Mouse (Mus musculus) yolk sac, embryonic 10.5 days (tissue): ENCODE data around the gene Nckap5.

Source experiments
- DNase-seq: peaks from one replicate; pipeline ENCODE4 v3.0.0-alpha.2; 2017; ENCODE audit warnings: low spot score

Gene Nckap5

GRCm38 (mm10) chr1:126560931-126561330 lies 269.7 kb downstream of the Nckap5 start:
- no peak for DNase-seq

GRCm38 (mm10) chr1:126557791-126558294 lies 272.8 kb downstream of the Nckap5 start:
- DNase-seq: no peak

- no peak for DNase-seq
Observed at GRCm38 (mm10) chr1:126547979-126548378, 282.6 kb downstream of the Nckap5 start.

- DNase-seq: no peak
Observed at GRCm38 (mm10) chr1:126544471-126544870, 286.1 kb downstream of the Nckap5 start.

GRCm38 (mm10) chr1:126537223-126537757 lies 293.3 kb downstream of the Nckap5 start:
- no peak for DNase-seq

- DNase-seq: no peak
Observed at GRCm38 (mm10) chr1:126535527-126535926, 295.1 kb downstream of the Nckap5 start.

GRCm38 (mm10) chr1:126534046-126534445 lies 296.6 kb downstream of the Nckap5 start:
- no peak for DNase-seq

- no peak for DNase-seq
Observed at GRCm38 (mm10) chr1:126528043-126528598, 302.5 kb downstream of the Nckap5 start.

GRCm38 (mm10) chr1:126518067-126518466 lies 312.5 kb downstream of the Nckap5 start:
- no peak for DNase-seq

- no peak for DNase-seq
Observed at GRCm38 (mm10) chr1:126517427-126517826, 313.2 kb downstream of the Nckap5 start.

GRCm38 (mm10) chr1:126515054-126515756 lies 315.4 kb downstream of the Nckap5 start:
- peak; percentile 81 for DNase-seq

GRCm38 (mm10) chr1:126511835-126512445 lies 318.7 kb downstream of the Nckap5 start:
- DNase-seq: peak; percentile 28

GRCm38 (mm10) chr1:126504717-126505116 lies 325.9 kb downstream of the Nckap5 start:
- DNase-seq: no peak

GRCm38 (mm10) chr1:126502741-126503140 lies 327.9 kb downstream of the Nckap5 start:
- no peak for DNase-seq

GRCm38 (mm10) chr1:126496722-126497121 lies 333.9 kb downstream of the Nckap5 start:
- no peak for DNase-seq

- DNase-seq: peak; percentile 39
Observed at GRCm38 (mm10) chr1:126492206-126493071, 338.2 kb downstream of the Nckap5 start.

- DNase-seq: no peak
Observed at GRCm38 (mm10) chr1:126491412-126491811, 339.2 kb downstream of the Nckap5 start.

- no peak for DNase-seq
Observed at GRCm38 (mm10) chr1:126490256-126490655, 340.3 kb downstream of the Nckap5 start.

GRCm38 (mm10) chr1:126484664-126485087 lies 345.9 kb downstream of the Nckap5 start:
- no peak for DNase-seq

GRCm38 (mm10) chr1:126483665-126484064 lies 346.9 kb downstream of the Nckap5 start:
- DNase-seq: no peak

- DNase-seq: no peak
Observed at GRCm38 (mm10) chr1:126481459-126482228, 349.0 kb downstream of the Nckap5 start.
